Mouse (Mus musculus): ENCODE data around the gene Ambra1. TPM values are rescaled to one million over a fixed set of nuclear protein-coding genes. Genes with fewer than 3 reads are reported as not detected.

The Ambra1 gene
- total RNA-seq, 2 experiments from 2014 or later = 24.4 to 30.9 TPM

DNA sequence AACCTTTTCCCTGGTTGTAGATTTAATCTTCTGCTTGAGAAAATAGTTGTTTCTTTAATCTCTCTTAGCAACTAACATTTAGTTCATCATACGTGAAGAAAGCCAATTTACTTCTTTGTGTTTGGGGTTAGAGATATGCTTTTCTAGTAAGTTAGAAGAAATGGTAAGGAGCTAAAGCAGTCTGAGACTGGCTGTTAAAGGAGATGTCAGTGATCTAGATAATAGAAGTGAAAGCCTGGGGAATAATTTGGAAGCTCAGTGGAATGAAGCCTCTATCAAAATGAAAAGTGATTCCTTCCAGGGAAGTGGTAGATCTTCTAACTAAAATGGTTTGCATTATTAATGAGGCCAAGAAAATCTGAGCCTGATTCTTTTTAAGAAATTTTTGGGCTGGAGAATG, 141.3 kb downstream of the Ambra1 start:
- no peak for DNase-seq

DNA sequence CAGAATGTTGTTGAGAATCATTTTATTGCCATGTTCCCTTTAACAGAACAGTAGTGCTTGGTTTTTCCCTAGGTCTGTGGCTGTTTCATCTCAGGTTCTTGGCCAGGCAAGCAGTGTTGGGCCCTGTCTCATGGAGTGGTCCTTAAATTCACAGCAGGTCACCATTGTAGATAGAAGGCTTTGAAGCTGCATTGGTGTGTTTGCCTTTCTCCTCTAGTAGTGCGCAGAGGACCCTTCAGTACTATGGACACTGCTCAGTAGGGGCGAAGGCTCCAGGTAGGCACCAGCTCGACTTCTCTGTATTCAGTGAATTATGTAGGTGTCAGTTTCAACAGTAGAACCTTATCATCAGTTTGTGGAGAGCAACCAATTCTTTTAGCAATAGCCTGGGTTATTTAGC, 142.7 kb downstream of the Ambra1 start:
- no peak for DNase-seq

DNA sequence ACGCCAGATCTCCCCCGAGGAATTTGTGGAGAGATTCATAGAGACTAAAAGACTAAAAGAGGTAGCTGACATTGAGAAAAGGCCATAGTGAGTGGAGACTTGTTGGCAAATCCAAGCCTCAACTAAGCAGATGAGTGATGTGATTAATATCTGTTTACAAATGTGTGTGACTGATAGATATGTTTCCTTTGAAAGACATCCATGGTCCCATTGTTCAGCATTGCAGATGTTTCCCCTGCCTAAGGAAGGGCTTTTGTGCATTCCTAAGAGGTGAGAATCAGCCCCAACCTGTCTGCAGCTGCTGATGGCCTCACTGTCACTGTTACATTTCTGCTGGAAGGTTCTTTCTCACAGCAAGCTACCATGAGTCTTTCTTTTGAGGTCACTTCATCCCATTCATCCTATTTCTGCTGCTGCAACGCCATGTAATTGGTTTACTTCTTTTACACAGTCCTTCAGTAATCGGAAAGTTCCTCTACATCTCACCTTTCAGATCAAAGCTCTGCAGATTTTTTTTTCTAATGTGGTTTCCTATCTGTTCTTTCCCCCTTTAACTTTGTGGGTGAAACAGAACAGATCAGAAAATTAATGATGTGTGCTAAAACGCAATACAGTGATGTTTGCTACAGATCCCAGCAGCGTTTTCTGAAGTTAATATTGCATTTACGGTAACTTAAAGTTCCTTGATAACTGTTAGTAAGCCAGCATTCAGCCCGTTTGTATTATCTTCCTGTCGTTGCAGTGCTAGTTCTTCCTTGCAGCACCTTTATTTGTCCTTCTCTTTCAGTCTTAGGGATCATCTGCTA, 146.3 kb downstream of the Ambra1 start:
- DNase-seq = no peak

DNA sequence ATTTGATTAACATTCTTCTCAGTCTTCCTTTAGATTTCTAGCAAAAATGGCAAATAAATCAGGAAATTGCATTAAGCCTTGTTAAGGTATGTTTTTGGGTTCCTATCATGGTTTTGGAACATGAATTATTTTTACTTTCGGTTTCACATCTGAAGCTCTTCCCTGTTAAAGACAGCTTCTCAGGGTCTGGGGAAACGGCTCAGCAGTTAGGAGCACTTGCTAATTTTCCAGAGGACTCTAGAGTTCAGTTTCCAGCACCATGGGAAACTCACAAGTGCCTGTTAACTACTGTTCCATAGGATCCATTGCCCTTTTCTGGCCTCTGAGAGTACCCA, 146.8 kb downstream of the Ambra1 start:
- DNase-seq = no peak

DNA sequence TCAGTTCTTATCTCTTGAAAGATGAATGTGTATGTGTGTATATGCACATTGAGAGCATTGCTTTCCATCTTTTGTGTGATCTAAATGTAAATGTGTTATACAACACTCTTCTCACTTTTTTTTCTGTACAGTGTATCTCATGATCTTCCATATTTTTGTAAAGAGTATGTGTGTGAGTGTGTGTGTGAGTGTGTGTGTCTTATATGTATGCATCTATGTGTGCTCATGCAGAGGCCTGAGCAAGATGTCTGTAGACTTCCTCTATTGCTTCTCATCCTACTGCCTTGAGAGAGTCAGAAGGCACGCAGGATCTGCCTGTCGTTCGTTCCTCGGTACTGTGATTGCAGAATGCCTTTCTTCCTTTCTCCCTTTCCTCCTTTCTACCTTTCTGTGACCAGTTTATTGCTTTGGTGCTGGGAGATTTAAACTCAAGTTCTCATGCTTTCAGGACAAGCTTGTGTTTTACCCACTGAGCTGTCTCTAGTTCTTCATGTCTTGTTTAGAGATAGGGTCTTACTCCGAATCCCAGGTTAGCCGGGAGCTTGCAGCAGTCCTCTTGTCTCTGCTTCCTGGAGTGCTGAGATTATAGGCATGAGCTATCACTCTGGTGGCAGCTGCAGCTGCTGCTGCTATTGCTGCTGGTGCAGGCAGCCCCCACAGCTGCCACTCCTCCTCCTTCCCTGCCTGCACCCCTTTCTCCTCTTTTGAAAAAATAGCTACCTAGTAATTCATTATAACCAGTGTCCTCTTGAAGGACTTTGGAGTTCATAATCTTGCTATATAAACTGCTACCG, 148.7 kb downstream of the Ambra1 start:
- DNase-seq = no peak

DNA sequence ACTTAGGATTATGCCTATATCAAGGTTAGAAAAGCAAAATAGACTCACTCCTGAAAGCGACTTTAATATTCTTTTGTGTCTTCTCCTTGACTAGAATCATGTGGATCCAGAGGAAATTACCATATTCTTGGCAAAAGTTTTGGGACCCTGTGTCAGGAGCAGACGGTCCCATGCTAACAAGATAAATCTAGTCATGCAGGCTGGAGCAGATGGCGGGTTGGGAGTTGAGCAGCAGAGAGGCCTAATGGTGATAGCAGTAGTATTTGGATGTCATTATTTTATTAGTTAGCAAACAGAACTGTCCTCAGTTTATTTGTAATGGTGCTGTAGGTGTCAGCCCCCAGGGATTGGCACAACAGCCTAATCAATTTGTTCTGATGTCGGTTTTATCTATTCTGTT, 154.0 kb downstream of the Ambra1 start:
- no peak for DNase-seq

DNA sequence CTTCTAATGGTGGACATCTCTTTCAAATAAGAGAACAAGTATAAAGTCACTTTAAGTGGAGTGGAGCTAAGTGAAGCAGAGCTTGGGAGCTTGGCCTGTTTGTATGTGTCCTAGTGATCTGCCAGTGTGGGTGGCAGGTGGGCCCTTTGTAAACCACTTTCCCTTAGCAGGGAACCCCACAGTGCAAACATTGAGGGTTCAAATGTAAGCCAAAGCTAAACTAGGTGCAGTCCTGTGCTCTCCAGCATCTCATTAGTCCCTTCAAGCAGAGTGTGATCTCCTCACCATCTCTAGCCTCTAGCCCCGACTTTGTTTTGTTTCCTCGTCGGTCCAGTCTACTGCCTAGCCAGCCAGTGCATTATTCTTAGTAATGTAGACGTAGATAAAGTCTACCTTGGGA, 154.7 kb downstream of the Ambra1 start:
- DNase-seq = no peak

DNA sequence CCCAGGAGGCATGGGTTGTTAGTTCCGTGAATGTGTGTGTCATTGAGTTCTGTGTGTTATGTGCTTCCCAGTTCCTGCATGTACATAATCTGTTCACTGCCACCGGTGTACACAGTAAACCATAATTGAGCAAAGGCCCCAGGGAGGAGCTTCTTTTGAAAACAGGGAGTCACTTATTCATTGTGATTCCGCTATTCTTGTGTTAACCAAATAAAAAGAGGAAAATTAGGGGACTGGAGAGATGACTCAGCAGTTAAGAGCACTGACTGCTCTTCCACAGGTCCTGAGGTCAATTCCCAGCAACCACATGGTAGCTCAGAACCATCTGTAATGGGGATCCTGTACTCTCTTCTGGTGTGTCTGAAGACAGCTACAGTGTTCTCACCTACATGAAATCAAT, 164.8 kb downstream of the Ambra1 start:
- DNase-seq = no peak

DNA sequence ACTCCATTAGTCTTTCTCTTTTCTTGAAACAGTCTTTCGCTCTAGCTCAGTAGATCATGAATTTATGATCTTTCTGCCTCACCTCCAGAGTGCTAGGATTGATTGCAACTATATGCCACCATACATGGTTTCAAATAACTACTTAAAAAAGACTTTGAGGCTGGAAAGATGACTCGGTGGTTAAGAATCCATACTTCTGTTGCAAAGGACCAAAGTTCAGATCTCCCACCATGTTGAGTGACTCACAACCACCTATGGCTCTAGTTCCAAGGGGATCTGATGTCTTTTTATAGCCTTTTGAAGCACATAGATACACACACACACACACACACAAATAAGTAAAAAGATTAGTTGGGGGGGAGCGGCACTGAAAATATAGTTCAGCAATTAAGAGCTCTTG, 165.5 kb downstream of the Ambra1 start:
- no peak for DNase-seq

DNA sequence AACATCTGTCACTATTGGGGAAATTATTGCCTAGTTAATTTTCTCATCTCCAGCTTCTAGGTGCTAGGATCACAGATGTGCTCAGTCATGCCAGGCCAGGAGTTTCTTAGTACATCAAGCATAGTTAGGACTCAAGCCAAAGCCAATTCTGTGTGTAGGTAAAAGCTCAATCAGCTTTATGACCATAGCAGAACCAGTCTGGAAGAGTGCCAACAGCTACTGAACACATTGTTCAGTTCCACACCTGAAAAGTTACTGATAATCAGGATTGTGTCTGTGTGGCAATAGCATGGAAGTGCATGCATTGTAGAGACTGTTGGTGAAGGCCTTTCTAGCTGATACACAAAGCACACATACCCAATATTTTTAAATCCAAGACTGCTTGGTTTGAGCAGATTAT, 168.0 kb downstream of the Ambra1 start:
- no peak for DNase-seq

DNA sequence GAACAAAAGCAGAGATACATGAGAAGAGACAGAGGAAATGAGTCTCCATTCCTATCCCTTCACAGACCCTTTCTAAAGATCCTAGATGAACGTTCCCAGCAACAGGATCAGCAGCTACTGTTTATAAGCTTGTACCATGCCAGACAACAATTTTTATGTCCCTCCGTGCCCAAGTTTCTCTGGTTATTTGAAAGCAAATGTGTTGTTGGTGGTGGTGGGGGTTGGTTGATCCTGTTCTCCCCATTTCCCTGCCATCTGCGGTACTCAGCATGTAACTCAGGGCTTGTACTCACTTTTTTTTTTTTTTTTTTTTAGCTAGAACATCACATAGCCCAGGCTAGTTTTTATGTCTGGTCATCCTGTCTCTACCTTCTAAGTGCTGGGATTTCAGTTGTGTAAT, 169.2 kb downstream of the Ambra1 start:
- no peak for DNase-seq

DNA sequence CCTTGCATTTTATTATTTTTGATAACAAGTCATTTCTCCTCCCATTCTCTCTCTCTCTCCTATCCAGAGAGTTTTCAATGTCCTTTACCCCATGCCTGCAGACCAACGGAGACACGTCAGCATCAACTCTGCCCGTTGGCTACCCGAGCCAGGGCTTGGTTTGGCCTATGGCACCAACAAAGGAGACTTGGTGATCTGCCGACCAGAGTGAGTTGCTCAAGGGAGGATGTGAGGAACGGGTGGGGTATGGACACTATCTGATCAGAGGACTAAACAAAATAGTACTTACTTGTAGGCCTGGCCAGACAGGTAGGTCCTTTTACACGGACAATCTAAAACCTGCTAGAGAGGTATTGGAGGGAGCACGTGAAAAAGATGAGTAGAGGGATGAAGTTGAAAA, 170.5 kb downstream of the Ambra1 start:
- DNase-seq = no peak

DNA sequence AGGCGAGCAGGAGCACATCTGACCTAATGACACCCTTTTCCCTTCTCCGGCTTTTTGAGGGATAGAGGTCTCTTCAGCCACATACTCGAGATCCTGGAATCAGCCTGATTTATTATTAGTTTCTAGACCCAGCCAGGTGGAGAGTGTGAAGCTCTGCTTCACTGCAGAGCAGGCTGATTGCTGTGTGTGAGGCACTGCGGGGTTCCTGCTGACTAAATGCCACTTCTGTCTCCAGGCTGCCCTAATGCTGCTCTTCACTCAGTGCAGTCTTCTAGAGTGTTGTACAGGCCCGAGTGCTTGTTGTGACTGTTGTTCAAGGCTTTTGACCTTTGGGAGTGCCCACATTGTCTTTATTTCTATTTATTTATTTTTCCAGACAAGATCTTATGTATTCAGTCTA, 172.4 kb downstream of the Ambra1 start:
- no peak for DNase-seq

DNA sequence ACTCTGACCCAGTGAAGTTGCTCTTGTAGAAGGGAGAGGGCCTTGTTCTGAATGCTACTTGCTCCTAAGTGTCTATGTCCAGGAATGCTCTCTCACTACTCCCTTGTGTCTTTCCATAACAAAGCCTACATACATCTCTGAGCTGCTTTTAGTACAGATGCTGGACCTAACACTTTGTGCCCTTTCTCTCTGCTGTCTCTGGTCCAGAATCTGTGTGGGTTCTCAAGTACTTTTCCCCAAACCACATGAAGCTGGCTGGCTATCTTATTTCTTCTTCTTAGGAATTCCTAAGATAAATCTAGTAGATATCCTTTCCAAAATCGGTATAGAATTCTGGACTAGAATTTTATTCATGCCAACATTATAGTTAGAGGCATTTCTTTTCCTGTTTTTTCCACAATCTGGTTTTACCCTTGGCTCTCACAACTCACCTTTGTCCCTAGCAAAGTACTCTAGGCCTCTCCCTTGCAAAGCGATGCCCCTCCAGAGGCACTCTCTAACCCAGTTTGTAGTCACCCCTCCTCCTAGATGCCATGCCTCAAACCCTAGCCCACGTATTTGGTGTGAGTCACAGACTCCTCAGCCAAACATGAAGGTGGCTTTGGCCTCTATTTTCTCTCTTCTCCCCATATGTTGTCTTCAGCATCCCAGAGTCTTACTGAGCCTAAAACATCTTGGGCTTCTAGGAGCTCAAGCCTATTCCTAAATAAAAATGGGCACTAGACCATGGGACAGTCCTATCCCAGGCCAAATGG, 173.4 kb downstream of the Ambra1 start:
- no peak for DNase-seq

DNA sequence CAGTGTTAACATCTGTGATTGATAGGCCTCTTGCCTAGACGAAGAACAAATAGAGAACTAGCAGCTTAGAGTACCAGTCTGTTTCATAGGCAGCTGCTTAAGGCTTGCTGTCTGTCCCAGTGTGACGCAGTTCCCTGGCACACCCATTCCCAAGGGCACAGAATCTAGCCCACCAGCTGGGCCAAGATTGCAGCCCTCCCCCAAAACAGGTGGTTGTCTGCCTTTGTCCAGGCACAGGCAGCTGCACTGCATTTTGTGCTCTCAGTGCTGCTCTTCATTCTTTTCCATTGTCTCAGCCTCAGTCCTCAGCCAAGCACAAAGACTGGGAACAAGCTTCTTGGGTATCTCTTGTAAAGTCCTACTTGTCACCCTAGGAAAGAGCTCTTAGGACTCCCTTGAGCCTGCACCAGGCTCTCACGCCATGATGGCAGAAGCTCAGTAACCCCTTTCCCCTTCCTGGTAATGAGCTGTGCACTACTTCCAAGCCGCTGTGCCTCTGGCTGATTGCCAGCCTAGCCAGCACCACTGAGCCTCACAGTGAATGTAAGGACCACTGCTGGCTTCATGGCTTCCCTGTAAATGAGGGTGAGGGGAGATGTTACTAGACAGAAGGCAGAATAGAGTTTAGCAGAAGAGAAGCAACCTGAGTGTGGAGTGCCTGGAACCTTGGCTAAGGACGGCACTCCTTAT, 174.8 kb downstream of the Ambra1 start:
- no peak for DNase-seq

DNA sequence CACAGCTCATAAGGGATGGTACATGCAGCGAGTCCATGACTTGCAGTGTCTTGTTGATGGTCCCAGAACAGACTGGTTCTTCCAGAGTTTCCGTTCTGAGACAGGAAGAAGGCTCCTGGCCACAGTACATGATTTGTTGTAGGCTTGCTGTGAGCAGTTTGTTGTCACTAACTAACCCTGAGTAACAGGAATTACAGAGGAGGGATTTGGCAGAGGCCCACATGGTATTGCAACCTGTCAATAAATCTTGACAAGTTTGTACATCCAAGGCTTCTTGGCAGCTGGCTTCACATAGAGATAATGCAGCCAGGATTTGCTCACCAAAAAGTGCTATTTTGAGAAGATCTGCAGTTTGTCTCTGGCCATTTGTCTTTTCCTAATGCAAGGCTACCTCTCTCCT, 176.2 kb downstream of the Ambra1 start:
- DNase-seq = peak; percentile 72

DNA sequence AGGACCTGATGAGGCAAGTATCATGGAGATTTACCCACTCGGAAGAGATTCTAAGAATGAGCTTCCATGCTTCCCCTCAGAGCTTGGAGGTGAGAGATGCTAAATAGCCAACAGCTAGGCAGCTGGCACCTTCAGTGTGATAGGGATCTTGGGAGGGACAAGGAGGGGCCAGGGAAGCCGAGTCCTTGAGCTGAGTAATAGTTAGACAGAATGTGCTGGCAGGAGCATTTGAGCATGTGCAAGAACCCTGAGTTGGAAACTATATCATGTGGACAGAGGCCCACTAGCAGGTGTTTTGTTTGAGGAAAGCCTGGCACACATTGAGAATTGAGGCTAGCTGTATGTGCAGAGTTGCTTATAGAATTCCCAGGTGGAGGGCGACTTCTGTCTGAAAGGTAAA, 182.7 kb downstream of the Ambra1 start:
- no peak for DNase-seq

DNA sequence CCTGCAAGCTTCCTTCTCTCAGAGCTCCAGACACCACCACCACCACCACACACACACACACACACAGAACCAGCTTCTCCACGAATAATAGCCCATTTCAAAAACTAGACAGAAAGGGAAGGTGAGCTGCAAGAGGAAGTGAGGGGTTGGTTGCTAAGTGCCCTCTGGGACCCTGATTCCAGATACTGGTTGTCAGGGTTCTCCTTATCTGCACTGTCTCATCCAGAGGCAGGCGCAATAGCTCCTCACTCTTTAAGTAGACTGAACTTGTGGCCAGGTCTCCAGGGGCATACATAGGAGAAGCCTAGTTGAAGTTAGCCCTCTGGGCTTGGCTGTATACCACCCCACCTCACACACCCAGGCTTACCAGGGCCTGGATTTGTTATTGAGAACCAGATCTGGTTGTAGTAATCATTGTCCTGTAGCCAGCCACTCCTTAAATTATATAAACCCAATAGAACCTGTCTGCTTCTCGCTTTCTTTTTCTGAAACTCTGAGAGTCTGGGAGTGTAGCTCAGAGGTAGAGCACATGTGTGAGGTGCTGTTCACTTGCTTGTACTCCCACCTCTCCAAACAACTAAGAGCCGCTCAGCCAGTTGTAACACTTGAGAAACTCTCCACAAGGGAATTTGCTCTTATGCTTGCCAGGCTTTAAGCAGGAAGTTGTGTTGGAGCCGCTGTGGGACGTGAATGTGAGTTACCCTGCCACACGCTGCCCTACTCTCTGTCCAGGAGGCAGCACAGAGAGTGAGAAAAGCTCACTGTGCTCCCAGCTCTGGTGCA, 183.6 kb downstream of the Ambra1 start:
- DNase-seq = no peak

DNA sequence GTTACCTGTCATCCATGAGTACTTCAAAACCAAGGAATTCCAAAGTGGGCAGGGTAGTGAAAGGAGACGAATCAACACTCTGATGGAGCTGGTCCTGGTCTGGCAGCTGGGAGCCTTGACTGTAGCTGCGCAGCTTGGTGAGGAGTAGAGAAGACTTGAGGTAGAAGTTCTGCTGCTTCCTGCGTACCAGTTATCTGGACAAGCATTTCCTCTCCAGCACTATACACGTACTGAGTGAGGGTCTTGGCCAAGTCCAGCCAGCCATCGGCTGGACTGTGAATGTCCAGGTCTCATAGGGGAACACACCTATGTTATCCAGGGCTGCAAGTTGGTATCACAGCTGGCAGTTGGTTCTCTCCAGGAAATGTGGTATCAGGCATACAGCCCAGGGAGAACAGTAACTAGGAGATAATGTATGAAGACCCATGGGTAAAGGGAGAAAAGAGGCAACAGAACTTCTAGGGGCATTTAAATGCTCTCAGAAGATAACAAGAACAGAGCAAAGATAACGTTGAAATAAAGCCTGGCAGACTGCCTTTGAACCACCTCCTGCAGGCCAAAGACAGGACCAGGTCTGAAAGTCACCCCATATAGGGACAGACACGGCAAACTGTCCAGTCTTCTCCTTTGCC, 186.5 kb downstream of the Ambra1 start:
- DNase-seq = no peak

DNA sequence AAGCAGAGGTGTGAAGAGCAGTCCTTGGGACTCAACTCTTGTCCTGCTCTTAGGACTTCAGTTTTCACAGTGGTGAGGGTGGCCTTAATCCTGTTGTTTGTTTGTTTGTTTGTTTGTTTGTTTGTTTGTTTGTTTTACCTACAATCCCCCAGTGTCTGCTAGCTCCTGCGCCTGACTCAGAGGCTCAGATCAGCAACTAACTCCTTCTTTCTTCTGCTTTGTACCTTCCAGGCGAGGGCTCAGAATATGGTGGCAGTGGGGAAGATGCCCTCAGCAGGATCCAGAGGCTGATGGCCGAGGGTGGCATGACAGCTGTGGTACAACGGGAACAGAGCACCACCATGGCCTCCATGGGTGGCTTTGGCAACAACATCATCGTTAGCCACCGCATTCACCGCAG, 187.2 kb downstream of the Ambra1 start:
- DNase-seq = no peak

DNA sequence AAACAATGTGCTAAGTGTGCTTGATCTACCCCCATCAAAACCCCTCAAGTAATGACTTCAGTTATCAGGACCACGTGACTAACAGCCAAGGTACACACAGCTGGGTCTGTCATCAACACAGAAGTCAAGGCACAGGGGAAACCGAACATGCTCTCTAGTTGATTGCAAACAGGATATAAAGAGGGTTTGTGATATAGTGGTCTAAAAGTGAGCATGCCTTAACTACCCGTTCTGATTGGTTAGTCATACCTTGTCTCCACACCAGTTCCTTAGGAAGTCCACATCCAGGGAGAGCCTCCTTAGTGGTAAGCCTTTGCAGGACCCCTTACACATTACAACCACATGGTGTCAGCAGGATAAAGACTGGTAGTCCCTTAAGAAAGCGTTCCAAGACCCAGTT, 190.2 kb downstream of the Ambra1 start:
- no peak for DNase-seq
